Mouse (Mus musculus): ENCODE measurements around the gene Igdcc4. TPM values are rescaled to one million over a fixed set of nuclear protein-coding genes. Genes with fewer than 3 reads are reported as not detected.
"Not testable (repeated sequence)": the region's sequence is repeated elsewhere in the genome, so short reads cannot be mapped to it uniquely, and the experiment has no call there.

Gene Igdcc4
- 10 to 100 TPM; 40.6 to 42.0 TPM for total RNA-seq (2021)

DNA sequence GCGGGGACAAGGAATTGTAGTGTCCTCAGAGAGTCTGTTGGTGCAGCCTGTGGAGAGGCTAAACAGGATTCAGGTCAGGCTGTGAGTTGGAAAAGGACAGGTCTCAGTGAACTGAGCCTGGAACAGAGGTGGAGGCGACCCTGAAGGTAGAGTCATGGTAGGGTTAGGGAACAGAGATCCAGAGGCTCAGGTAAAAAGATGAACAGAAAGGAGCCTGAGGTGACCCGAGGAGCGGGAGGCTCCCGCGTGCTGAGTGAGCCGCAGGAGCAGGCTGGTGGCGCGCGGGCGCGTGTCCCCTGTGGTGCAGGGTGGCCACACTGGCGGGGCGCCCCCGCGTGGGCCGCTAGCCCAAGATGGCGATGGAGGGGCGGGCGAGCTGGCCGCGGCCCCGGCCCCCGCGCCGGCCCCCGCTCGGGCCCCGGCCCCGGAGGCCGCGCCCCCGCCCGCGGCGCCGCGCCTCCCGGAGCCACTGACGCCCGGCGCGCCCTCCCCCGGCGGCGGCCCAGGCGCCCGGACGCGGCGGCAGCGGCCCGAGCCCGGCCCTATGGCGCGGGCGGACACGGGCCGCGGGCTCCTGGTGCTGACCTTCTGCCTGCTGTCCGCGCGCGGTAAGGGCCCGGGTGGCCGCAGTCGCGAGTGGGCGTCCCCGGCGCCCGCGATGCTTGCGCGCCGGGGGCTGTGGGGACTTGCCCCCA, at the start of gene Igdcc4:
Gene Igdcc4 (plus strand): TSS at position 496 of the 695 bp plus-strand sequence.
- intact Hi-C loops (cut with DNase I), result no loop called here
- DNase-seq, result peak; percentile 51

DNA sequence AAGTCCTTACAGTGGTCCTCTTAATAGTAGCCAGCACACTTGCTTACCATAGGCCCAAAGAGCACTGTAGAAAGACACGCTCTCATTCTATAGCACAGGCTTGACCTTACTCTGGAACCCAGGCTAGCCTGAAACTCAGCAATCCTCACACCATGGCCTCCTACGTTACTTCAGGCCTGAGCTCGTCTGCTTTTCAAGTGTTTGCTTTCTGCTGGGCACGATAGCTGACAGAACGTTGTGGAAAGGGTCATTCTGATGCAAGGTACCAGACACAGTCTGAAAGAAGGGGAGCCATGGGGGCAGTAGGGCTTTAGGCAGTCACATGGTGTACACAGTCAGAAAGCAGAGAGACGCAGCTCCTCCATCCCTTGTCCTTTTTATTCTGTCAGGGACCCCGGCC, 37.0 kb upstream of the Igdcc4 start:
- intact Hi-C loops (cut with DNase I), result loop anchor here (10.0 kb wide), 1 partner anchor 69 kb away; no protein-coding TSS in a partner anchor
- no peak for DNase-seq

DNA sequence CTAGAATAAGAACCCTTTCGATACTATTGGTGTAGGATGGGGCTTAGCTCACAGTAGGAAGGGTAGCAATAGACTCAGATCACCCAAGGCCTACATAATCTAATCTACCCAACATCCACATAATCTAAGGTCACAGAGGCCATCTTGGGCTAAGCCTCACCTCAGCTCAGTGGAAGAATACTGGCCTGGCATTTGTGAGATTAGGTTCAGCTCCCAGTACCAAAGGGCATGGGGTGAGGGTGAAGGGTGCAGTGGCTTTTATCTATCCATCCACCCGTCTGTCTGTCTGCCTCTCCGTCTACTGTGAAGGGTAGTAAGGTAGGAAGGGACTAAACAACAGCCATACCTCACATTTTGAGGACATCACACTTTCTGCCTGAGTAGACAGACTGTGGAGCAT, 30.7 kb upstream of the Igdcc4 start:
- intact Hi-C loops (cut with DNase I), result no loop called here
- DNase-seq, result no peak

DNA sequence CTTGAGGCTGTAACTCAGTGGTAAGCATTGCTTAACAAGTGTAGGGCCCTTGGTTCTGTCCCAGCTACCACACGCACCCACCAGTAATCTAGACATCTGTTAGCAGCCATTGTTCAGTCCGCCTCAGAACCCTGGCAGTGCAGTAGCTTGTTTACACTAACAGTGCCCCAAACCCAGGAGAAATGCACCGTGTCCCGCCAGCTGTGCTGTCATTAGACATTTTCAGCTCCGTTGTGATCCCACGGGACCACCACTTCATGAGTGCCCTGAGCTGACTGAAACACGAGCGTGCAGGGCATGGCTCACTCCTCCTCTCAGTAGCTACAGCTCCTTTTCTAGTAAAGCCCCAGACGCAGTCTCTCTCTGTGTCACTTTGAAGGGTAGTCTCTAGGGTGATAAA, 27.7 kb upstream of the Igdcc4 start:
- intact Hi-C loops (cut with DNase I), result no loop called here
- no peak for DNase-seq

DNA sequence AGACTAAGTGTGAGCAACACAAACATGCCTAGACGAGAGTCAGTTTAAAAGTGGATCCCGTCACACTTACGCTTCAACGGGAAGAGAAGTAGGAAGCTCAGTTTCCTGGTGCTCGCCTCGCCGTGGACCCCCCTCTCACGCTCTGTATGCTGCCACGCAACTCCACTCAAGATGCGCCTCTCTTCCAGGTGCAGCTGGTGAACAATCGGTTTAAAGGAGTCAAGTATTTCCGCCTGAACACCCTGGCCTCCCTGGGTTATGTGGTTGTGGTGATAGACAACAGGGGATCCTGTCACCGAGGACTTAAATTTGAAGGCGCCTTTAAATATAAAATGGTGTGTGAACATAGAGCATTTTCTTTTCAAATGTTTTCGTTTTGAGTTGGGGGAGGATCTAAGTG, 27.0 kb upstream of the Igdcc4 start:
- intact Hi-C loops (cut with DNase I), result no loop called here
- no peak for DNase-seq

DNA sequence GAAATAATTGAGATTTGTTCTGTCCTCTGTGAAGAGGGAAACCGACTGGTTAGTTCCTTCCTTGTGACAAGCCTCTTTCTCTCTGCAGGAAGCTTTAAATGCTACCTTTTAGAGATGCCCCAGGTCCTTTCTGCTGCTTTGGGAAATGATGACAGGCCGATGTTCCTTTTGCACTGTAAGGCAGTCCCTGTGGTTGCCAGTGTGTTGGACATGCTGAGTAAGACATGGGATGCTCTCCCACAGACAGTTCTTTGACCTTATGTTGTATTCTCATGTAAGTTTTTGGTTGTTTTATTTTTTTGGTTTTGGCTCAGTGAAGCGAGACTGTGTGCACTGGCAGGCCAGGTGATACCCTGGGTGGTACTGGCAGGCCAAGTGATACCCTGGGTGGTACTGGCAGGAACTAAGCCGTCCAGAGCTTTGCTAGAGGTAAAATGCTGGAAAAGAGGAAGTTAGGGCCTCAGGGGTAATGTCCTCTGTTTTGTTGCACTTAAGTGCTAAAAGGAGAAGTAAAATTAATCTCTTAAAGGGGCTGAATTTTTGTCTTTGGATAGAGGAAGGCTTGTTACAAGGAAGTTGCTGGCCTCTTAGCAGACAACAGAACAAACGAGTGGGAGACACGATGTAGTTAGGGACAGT, 26.3 kb upstream of the Igdcc4 start:
- intact Hi-C loops (cut with DNase I), result no loop called here

DNA sequence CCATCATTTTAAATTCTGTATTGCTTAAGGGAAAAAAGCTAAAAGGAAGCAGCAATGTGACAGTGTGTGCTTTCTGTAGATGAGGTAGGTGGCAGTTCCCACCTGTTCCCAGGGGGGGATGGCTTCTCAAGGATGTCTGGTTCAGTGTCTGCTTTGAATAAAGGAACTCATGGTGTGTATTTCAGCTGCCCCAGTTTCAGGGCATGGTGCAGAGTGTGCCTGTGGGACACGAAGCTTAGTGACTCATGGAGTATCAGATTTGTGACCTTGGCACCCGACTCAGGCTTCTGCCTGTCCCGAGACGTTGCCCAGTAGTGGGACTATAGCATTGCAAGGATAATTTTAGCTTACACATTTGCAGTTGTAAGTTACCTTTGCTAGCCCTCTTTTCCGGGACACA, 23.8 kb upstream of the Igdcc4 start:
- no peak for DNase-seq
- intact Hi-C loops (cut with DNase I), result no loop called here

More for the DNA sequence above, 26.3 kb upstream of the Igdcc4 start:
- no peak for DNase-seq

DNA sequence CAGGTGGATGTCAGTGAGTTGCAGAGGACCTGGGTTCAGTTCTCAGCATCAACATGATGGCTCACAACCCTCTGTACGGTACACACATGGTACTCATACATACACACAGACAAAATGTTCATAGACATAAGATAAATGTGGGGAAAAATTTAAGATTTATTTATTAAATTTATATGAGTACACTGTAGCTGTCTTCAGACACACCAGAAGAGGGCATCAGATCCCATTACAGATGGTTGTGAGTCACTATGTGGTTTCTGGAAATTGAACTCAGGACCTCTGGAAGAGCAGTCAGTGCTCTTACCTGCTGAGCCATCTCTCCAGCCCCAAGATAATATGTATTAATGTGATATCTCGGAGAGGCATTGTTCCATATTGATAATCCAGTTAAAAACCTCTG, 21.1 kb upstream of the Igdcc4 start:
- DNase-seq; intact Hi-C loops (cut with DNase I): not testable (repeated sequence)

DNA sequence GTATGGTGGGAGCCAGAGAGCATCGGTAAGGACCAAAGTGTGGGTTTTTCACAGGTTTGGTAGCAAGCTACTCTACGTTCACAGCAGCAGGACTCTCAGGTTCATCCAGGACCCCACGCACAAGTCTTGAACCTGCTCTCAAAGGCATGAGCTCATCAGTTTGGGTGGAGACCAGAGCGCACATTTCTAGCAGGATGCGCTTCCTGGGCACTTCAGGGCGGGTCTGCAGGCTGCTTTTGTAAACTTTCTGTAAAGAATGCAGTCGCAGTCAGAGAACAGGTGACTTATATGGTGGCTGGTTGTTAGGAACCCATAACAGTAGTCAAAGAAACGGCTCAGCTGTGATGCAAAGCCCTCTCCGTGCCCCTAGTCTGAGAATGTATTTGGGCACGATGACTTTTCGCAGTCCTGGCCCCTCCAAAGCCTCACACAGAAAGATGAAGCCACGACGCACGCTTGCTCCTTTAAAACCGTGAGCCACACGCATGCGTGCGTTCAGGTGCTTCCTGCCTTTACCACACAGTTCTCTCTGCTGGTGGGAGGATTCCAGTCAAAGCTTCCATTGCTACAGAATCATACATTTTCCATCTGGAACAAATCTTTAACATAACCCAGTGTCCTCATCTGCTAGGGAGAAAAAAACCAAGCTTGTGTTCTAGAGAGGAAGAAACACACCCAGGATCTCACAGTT, 18.1 kb upstream of the Igdcc4 start:
- intact Hi-C loops (cut with DNase I), result no loop called here
- no peak for DNase-seq

DNA sequence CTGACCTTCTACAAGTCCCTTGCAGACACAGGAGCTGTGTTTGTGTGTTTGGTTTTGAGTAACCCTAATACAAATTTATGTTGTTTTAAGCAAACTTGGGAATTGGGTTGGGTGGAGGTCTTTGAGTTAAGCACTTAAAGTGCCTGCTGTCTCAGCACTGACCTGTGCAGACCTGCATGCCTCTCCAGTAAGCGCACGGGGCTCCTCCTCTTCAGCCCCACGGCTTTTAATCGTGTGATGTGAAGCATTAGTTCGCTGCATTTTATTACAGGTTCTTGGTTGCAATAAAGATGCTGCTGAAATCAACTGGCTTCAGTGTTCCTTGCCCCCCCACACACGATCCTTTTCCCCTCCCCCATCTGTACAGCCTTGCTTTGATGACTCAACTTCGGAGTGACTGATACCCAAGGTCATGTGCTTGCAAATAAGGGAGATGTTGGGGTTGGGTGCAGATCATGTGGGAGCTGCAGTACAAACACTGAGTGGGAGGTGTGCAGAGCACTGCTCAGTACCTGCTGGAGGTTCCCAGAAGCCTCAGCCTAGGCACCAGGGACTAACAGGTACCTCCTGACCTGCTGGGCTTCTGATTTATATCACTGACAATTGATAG, 17.0 kb upstream of the Igdcc4 start:
- no peak for DNase-seq
- intact Hi-C loops (cut with DNase I), result no loop called here

DNA sequence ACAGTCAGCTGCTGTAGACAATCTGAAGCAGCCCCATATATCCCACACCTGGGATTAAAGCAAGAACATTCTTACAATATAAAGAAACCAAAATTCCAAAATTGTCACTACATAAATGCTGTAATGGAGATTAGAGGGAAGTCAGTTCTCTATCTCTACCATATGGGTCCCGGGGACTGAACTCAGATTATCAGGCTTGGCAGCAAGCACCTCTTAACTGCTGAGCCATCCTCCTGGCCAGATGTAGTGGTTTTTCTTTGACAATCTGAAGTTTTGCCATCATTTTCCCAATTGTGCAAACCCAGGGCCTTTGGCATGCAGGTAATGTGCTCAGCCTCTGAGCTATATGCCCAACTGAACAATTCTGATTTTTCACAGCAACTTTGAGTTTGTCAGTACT, 16.0 kb upstream of the Igdcc4 start:
- intact Hi-C loops (cut with DNase I), result no loop called here
- no peak for DNase-seq

DNA sequence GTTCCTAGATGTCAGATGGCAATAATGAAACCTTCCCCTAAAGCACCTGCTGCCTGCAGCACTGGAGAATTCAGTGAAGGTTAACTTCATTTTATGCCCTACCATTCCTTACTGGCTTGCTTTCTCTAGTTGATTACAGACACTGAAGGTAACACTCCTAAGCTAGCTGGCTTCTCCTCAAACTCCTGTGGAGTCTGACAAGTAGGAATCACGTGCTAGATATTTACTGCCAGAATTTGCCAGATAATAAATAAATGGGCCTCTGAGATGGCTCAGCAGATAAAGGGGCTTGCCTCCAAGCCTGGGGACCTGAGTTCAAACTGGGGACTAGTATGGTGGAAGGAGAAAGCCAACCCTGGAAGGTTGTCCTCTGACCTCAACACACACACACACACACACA, 14.5 kb upstream of the Igdcc4 start:
- intact Hi-C loops (cut with DNase I), result no loop called here
- DNase-seq, result no peak

DNA sequence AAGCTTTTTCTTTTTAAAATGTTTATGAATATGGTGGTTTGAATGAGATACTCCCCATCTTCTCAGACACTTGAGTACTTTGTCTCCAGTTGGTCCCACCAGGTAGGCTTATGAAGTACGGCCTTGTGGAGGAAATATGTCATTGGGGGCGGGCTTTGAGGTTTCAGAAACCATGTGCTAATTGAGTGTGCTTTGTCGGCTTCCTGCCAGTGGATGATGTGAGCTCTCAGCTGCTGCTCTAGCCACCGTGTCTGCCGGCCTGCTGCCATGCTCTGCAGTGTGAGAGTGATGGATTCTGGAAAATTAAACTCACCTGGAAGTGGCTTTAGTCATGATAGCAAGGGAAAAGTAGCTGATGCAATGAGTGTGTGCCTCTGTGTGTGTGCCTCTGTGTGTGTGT, 13.8 kb upstream of the Igdcc4 start:
- DNase-seq, result peak; percentile 78
- intact Hi-C loops (cut with DNase I), result no loop called here

DNA sequence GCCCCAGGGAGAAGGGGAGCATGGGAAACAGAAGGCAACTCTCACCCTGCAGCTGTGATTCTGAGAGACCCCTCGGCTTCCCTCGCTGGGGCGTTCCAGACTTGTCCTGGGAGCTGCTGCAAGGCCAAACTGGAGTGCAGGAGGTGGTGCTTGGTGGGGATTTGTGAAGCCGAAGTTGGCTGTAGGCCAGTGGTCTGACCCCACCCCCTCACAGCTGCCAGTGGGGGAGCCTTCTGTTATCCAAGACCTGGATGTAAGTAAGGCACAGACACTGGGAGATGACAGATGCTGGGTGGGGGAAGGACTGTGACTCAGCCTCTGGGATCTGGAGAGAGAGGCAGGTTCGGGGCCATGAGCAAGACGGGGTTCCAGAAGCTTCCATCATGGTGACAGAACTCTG, 7.0 kb upstream of the Igdcc4 start:
- intact Hi-C loops (cut with DNase I), result no loop called here
- DNase-seq, result peak; percentile 94

DNA sequence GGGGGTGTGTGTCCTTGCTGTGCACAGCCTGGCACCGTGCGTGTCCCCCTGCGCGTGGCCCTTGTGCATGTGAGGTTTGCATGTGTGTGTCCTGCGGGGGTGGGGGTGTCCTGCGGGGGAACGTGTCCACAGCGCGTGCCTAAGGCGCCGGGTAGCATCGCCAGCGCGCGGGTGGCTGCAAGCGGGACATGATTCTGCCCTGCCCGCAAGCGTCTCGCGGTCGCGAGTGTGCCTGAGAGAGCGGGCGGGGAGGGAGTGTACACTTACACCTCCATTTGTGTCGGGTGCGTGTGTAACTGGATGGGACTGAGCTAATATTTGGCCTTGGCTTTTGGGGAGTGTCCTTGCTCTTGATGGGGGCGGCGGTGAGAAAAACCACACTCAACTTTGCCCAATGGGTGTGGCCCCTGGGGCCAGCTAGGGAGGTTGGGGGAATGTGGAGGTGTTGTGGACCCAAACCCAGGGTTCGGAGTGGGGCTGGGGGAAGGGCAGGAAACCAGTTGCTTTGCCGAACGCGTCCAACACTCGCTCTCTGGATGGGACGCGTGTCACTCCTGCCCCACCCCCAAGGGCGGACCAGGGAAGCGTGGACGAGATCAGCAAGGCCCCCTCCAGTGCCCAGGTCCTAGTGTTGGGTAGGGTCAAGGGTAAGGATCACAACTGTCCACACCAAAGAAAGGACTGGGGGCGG, 545 bp downstream of the Igdcc4 start:
- peak; percentile 82 for DNase-seq
- intact Hi-C loops (cut with DNase I), result no loop called here

DNA sequence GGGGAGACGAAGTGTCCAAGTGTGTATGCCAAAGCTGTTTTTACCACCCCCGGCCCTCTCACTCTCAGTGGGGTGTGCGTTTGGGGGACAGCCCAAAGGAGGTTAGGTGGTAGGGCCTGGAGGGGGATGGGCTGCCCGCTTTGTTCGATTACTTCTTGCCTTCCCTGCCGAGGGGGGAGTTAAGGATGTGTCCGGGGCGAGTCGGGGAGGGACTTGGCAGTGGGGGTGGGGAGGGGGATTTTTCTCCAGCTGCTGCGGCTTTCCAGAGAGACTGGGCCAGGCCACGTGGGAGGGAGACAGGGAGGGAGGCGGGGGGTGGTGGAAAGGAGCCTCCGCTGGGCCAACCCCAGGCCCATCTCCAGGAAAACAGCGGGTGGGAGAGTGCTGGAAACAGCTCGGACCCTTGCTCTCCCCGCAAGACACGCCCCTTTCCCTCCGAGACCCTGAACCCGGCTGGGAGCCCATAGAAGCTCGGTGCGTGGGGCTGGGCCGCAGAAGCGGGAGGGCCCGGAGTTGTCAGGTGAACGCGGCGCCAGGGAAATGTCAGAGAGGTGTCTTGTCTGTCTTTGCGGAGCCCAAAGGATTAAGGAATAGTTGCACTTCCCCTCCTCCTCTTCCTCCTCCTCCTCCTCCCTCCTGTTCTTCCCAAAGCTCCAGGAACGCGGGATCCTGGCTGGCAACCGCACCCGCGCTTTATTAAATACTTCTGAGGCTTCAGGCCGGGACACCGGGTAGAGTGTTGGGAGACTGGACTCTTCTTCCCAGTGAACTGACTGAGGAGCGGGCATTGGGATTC, 1.3 kb downstream of the Igdcc4 start:
- intact Hi-C loops (cut with DNase I), result no loop called here
- DNase-seq, result peak; percentile 94

DNA sequence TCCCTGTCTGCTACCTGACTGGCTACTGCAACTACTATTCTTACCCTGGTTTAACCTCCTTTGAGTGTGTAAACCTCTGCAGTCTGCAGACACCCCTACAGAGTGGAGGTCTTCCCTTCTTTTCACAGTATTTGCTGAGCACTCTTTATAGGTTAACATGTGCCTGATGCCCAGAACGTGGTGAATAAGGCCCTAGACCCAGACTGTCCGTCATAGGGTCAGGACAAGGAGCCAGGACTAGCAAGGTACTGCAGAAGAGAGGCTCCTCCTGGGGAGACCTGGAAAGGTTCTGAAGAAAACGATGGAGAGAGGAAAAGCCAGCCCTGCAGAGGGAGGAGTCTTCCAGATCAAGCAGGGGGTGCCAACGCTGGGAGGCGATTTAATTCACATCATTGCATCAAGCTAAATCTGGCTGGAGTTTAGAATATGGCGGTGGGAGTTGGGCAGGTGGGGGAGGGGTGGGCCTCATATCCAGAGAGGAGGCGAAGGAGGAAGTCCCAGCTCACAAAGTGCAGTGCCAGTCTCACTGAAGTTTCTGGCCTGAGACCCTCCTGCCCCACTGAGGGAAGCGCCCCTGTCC, 2.0 kb downstream of the Igdcc4 start:
- intact Hi-C loops (cut with DNase I), result no loop called here
- DNase-seq, result peak; percentile 87

DNA sequence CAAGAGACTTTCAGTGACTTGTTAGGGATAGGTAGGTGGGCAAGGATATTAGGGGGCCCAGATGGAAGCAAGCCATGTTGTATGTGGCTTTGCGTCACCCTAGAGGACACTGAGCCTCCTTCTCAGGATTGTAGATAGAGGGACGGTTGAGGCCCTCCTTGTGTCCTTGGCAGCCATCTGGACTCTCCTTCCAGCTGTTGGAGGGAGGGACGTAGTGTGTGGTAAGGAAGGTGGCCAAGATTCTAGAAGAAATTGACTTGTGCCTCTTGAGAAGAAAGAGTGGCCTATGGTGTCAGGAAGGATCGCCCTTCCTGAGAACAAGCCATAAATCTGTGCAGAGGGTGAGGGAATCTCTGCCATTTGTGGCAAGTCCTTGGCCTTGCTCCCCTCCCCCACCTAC, 5.5 kb downstream of the Igdcc4 start:
- DNase-seq, result no peak
- intact Hi-C loops (cut with DNase I), result no loop called here

DNA sequence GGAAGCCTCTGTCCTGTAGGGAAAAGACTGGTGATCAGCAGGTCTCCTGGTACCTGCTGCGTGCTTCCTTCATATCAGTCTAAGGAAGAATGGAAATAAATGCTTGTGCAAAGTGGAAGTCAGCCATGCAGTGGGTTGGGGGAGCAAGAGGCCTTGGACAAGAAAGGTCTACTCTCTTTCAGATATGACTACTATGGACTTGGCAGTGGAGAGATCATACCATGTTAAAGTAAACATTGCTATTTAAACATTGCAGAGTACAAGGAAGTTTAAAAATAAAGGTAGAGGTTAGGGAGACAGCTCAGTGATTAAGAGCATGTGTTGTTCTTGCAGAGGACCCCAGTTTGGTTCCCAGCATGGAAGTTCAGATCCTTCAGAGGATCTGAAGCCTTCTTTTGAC, 6.6 kb downstream of the Igdcc4 start:
- intact Hi-C loops (cut with DNase I), result no loop called here
- no peak for DNase-seq
